Mouse (Mus musculus): ENCODE data around the gene Grhl1.

Grhl1 gene

GRCm38 (mm10) chr12:24648094-24648493, 76.0 kb downstream of the Grhl1 start:
- DNase-seq: no peak

- DNase-seq: no peak
Measured at GRCm38 (mm10) chr12:24650415-24651062, 78.5 kb downstream of the Grhl1 start.

- peak; percentile 98 for DNase-seq
Measured at GRCm38 (mm10) chr12:24651063-24651557, 79.0 kb downstream of the Grhl1 start, which contains the start of gene Klf11. TSS of gene Klf11 (plus strand) at chr12:24651274.

- DNase-seq: peak; percentile 94
Measured at GRCm38 (mm10) chr12:24651642-24652342, 79.7 kb downstream of the Grhl1 start.

- DNase-seq: no peak
Measured at GRCm38 (mm10) chr12:24654065-24654862, 82.2 kb downstream of the Grhl1 start.

GRCm38 (mm10) chr12:24656436-24656835, 84.4 kb downstream of the Grhl1 start:
- DNase-seq: no peak

GRCm38 (mm10) chr12:24658998-24659397, 86.9 kb downstream of the Grhl1 start:
- no peak for DNase-seq

GRCm38 (mm10) chr12:24659923-24660322, 87.8 kb downstream of the Grhl1 start:
- no peak for DNase-seq

GRCm38 (mm10) chr12:24661100-24661499, 89.0 kb downstream of the Grhl1 start:
- DNase-seq: no peak

GRCm38 (mm10) chr12:24662131-24662530, 90.0 kb downstream of the Grhl1 start:
- no peak for DNase-seq
